In the genomic region with DNA sequence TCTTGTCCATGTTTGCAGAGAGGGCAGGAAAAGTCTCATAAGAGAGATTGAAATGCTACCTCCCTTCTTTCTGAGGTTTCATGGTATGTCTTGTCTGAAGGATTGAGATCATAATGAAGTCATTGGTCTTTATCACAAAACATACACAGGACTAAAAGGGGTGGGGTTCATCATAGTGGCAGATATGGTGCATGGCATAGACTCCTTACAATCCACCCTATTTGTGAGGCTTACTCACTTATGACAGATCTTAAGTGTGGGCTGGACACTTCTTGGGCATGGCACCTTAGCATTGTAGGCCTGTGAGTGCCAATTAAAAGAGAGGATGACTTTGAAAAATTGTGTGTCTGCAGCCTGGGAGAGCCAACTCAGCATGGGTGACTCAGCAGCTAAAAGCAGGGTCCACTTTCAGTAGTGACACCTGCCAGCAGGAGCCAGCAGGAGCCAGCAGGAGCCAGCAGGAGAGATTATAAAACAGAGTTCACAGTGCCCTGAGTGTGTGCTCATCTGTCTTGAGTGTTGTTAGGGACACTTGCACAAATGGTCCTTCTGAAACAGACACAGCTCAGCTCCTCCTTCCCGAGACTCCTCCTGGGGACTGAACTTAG, we compare ENCODE assay signal across 19 mouse cellular contexts. TPM values are rescaled to one million over a fixed set of nuclear protein-coding genes. Genes with fewer than 3 reads are reported as not detected.
DNase-seq lines count a peak whose midpoint lies in the region; ATAC-seq and TF ChIP-seq lines count a peak whose summit lies in the region.
"Had no signal": no experiment of that assay in that cellular context is flagged by ENCODE, and none has a peak within 500 bp of the region (broad histone marks: within the 10 kb centered on the region; RNA-seq: fewer than 3 reads in every experiment).

No protein-coding gene starts in this region.

- H3K4me1 ChIP-seq in neural tube, embryonic 12.5 days = no peaks in the 10 kb centered on the region
- H3K4me1 ChIP-seq in liver, embryonic 16.5 days (ENCODE audit: control insufficient read depth, low read depth, low read length) = peaks cover 2% of the 10 kb centered on the region; the same call in 1 of the 2 replicates
- no peaks in the 10 kb centered on the region for H3K4me1 ChIP-seq in stomach, postnatal 0 days (replicated peaks; ENCODE audit: control insufficient read depth, insufficient read depth)
- H3K4me1 ChIP-seq: embryonic facial prominence, embryonic 12.5 days; limb, embryonic 15.5 days had no signal

- no peak for TF ChIP-seq CTCF in gastrocnemius, adult 2 months (IDR thresholded peaks at IDR 0.05)
- no peak for TF ChIP-seq CTCF in stomach, postnatal 0 days (IDR thresholded peaks at IDR 0.05; ENCODE audit: low read depth)

- DNase-seq in gastrocnemius, adult 2 months = peak; percentile 69
- DNase-seq in gastrocnemius, postnatal 4 days (ENCODE audit: low spot score in 2 of 2) = no peak
- DNase-seq in neural tube, embryonic 10.5 days (ENCODE audit: extremely low spot score, low spot score) = no peak
- no peak for DNase-seq in stomach, postnatal 0 days (ENCODE audit: low spot score)
- no peak for DNase-seq in embryo, embryonic 10 days (ENCODE audit: low spot score)
- DNase-seq in thymus, postnatal 4 days = no peak
- DNase-seq: cerebellum, adult 2 months; forebrain, postnatal 0 days; heart, adult 11 months; heart, postnatal 14 days; kidney, adult 11 months had no signal

- ATAC-seq in neural tube, embryonic 12.5 days (ENCODE audit: low FRiP score, low read depth) = 0 out of 2 replicates have a peak, but pooled peaks have one; percentile 10
- peak; percentile 61 for ATAC-seq in liver, embryonic 16.5 days (ENCODE audit: low read depth)
- ATAC-seq in stomach, postnatal 0 days (ENCODE audit: low FRiP score, low TSS enrichment) = peak; percentile 90
- ATAC-seq: forebrain, postnatal 0 days had no signal

- no peak overlapping the region for H3K4me3 ChIP-seq in gastrocnemius, adult 2 months
- no peak overlapping the region for H3K4me3 ChIP-seq in neural tube, embryonic 12.5 days
- H3K4me3 ChIP-seq in liver, embryonic 16.5 days (ENCODE audit: low read depth, low read length) = no peak overlapping the region
- H3K4me3 ChIP-seq in stomach, postnatal 0 days (ENCODE audit: low read depth, low read length) = no peak overlapping the region
- H3K4me3 ChIP-seq: embryonic facial prominence, embryonic 12.5 days; limb, embryonic 15.5 days had no signal

- no peak overlapping the region for H3K4me2 ChIP-seq in neural tube, embryonic 12.5 days (replicated peaks)
- no peak overlapping the region for H3K4me2 ChIP-seq in liver, embryonic 16.5 days (ENCODE audit: low read depth, low read length)
- no peak overlapping the region for H3K4me2 ChIP-seq in stomach, postnatal 0 days (replicated peaks; ENCODE audit: low read depth)
- H3K4me2 ChIP-seq: embryonic facial prominence, embryonic 12.5 days; limb, embryonic 15.5 days had no signal

- no peaks in the 10 kb centered on the region for H3K36me3 ChIP-seq in neural tube, embryonic 12.5 days
- no peaks in the 10 kb centered on the region for H3K36me3 ChIP-seq in liver, embryonic 16.5 days (ENCODE audit: control insufficient read depth, insufficient read depth)
- no peaks in the 10 kb centered on the region for H3K36me3 ChIP-seq in stomach, postnatal 0 days (ENCODE audit: control insufficient read depth, insufficient read depth, low read length)
- H3K36me3 ChIP-seq: embryonic facial prominence, embryonic 12.5 days; limb, embryonic 15.5 days had no signal

- no peak overlapping the region for H3K9ac ChIP-seq in neural tube, embryonic 12.5 days
- no peak overlapping the region for H3K9ac ChIP-seq in liver, embryonic 16.5 days (ENCODE audit: low read depth, low read length)
- no peak overlapping the region for H3K9ac ChIP-seq in stomach, postnatal 0 days (ENCODE audit: low read length)
- H3K9ac ChIP-seq: embryonic facial prominence, embryonic 12.5 days; forebrain, postnatal 0 days; limb, embryonic 15.5 days had no signal

- WGBS in neural tube, embryonic 12.5 days = 38% methylated on average over 1 of the region's 1 CpGs
- 55% methylated on average over 1 of the region's 1 CpGs for WGBS in liver, embryonic 16.5 days (ENCODE audit: insufficient replicate concordance)
- 67% methylated on average over 1 of the region's 1 CpGs for WGBS in stomach, postnatal 0 days

- H3K9me3 ChIP-seq in neural tube, embryonic 12.5 days = no peaks in the 10 kb centered on the region
- H3K9me3 ChIP-seq in liver, embryonic 16.5 days (replicated peaks; ENCODE audit: control insufficient read depth, low read length) = no peaks in the 10 kb centered on the region
- H3K9me3 ChIP-seq in stomach, postnatal 0 days (ENCODE audit: control insufficient read depth, low read length) = no peaks in the 10 kb centered on the region
- H3K9me3 ChIP-seq: embryonic facial prominence, embryonic 12.5 days; limb, embryonic 15.5 days had no signal

- no peaks in the 10 kb centered on the region for H3K27me3 ChIP-seq in neural tube, embryonic 12.5 days (replicated peaks)
- H3K27me3 ChIP-seq in liver, embryonic 16.5 days (ENCODE audit: control insufficient read depth, insufficient read depth, low read depth, low read length) = no peaks in the 10 kb centered on the region
- no peaks in the 10 kb centered on the region for H3K27me3 ChIP-seq in stomach, postnatal 0 days (ENCODE audit: control insufficient read depth, insufficient read depth, low read length)
- H3K27me3 ChIP-seq: embryonic facial prominence, embryonic 12.5 days; limb, embryonic 15.5 days had no signal

- H3K27ac ChIP-seq in gastrocnemius, adult 2 months = peak overlapping the region; percentile 75
- no peak overlapping the region for H3K27ac ChIP-seq in neural tube, embryonic 12.5 days
- H3K27ac ChIP-seq in liver, embryonic 16.5 days (ENCODE audit: low read length) = no peak overlapping the region
- no peak overlapping the region for H3K27ac ChIP-seq in stomach, postnatal 0 days (replicated peaks)
- H3K27ac ChIP-seq: embryonic facial prominence, embryonic 12.5 days; limb, embryonic 15.5 days had no signal

- intact Hi-C loops in gastrocnemius, adult 2 months (cut with DNase I) = no loop called here

- no peak for TF ChIP-seq EP300 in stomach, postnatal 0 days (optimal IDR thresholded peaks at IDR 0.05)

RNA-seq across cellular contexts. Expression of gene Atp8a1, which starts 36.4 kb away (rescaled TPM):
- 10 to 100 TPM; 47.1 to 62.3 TPM for total RNA-seq in gastrocnemius, adult 2 months (2021)
- total RNA-seq in gastrocnemius, postnatal 4 days (2021) = 10 to 100 TPM; 11.7 to 12.8 TPM
- 34.7 and 35.7 TPM in 2 replicates for polyA plus RNA-seq in neural tube, embryonic 12.5 days (2016; fragmentation: Nextera tagmentation; extraction: Ambion mirVana)
- polyA plus RNA-seq in liver, embryonic 16.5 days (2015; fragmentation: Nextera tagmentation; extraction: Ambion mirVana) = 40.9 and 48.4 TPM in 2 replicates
- 3.3 and 4.2 TPM in 2 replicates for polyA plus RNA-seq in stomach, postnatal 0 days (2015; fragmentation: Nextera tagmentation; extraction: Ambion mirVana)
- polyA plus RNA-seq: C2C12 had no signal

RNA-seq across cellular contexts. Expression of gene Gm5108, which starts 57.8 kb away (rescaled TPM):
- total RNA-seq in gastrocnemius, adult 2 months (2021) = not detected
- total RNA-seq in gastrocnemius, postnatal 4 days (2021) = not detected
- polyA plus RNA-seq in neural tube, embryonic 12.5 days (2016; fragmentation: Nextera tagmentation; extraction: Ambion mirVana) = not detected in 2 replicates
- polyA plus RNA-seq in liver, embryonic 16.5 days (2015; fragmentation: Nextera tagmentation; extraction: Ambion mirVana) = not detected in 2 replicates
- polyA plus RNA-seq in stomach, postnatal 0 days (2015; fragmentation: Nextera tagmentation; extraction: Ambion mirVana) = not detected in 2 replicates
- total RNA-seq: forebrain, postnatal 0 days; heart, postnatal 14 days; MEL had no signal
- polyA plus RNA-seq: C2C12; cerebellum, adult 2 months; embryonic facial prominence, embryonic 12.5 days; forebrain, postnatal 0 days; limb, embryonic 15.5 days; midbrain, embryonic 16.5 days; neural tube, embryonic 14.5 days had no signal

Comparison
In these comparisons a context has a peak if more than half of its experiments do, and no peak if none do; other contexts are left out.
1. ATAC-seq: peak in every context shown above with its lines; median percentile 90 in stomach, postnatal 0 days; 61 in liver, embryonic 16.5 days; 10 in neural tube, embryonic 12.5 days.